Mouse (Mus musculus) frontal cortex, postnatal 14 days (tissue): ENCODE results near the gene Ctdspl.
A peak's percentile ranks its signal among the peaks of the same experiment; 100 is the strongest.

Experiments
- DNase-seq, 2 experiments: peaks; one replicate each; pipeline ENCODE4 v3.0.0; 2022; ENCODE audit warnings: low spot score in 2 of 2

The Ctdspl gene

DNA sequence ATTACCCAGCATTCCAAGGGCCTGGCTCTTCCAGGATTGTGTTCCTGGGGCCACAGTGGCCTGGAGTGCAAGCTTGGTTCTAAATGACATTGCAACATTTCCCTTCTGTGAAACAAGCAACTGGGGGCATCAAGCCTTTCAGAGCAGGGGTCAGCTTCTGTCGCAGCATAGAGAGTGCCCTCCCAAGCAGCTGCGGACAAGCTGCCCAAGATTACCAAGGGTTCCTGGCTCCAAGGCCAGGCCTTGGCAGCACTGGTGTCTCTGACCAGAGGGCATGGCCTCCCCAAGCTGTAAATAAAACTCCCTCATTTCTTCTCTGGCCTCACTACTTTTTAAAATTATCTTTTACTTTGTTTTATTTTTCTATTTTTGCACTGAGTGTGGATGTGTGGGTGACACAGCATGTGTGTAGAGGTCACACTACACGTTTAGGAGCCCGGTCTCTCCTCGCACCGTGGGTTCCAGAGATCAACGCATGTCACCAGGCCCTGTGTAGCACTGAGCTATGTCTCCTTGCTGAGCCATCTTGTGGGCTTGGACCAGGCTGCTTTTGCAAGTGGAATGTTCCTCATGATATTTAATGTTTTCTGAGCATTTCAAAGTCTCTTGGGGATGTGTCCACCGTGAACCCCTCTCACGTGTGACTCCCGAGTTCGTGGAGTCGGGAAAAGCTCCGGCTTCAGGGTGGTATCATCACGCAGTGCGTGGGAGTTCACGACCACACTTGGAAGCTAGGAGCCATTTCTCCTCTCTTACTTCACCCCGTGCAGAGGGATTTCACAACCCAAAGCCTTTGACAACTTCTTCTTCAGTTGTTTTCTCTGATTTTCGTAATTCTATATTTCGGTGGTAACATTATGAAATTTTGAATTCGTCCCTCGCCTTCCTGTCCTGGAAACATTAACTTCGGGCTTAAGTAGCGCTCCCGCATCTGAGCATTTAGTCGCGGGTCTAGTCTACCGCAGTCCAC is 102.3 kb downstream of the Ctdspl start:
- DNase-seq, result no peak

DNA sequence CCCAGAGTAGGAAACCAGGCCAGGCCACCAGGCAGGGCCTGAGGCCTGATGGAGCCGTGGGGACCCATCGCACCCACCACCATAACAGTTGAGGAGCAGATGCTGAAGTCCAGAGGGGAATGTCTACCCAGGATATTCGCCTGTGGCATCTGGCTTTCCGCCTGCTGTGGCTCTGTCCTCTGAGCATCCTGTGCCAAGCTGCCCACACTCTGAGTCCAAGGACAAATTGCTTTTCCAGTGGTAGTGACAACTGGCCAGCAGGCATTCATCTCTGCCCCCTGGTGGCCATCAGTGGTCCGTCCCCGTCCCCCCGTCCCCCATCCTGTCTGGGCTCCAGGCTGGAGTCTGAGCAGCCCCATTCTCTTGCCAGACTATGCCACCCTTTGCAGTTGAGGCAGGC is 103.3 kb downstream of the Ctdspl start:
- DNase-seq, result peak; percentile 36 to 38

DNA sequence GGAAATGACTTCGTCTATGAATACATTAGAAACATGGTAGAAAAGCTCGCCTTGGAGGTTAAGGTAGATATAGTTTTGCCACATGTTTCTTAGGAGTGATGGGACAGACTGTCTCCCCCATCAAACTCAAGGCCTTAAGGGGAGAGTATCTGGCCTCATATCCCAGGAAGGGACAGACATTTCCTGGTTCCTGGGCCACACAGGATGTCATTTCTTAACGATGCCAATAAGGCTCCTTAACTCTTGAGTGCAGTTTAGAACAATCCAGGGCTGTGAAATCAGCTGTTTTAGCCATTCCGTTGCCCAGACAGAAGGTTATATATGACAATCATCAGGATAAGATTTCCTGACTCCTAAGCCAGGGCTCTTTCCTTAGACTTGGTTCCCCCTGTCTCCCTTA is 104.8 kb downstream of the Ctdspl start:
- DNase-seq, result no peak

DNA sequence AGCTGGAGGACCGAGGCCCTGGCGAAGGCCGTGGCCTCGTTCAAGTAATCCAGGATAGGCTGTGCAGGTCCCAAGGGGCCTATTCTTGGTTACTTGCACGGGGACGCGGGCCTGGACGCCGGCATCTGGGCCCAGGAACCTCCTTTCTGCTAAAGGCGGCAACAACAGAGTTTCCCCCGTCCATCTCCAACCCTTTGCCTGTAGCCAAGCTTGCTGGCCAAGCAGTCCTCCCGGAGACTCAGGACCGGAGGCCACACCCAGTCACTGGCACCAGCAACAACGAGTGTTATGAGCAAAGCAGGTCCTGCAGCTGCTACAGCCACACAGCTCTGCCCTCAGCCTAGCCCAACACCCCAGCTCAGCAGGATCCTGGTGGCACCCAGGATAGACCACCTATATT is 105.5 kb downstream of the Ctdspl start:
- no peak for DNase-seq

DNA sequence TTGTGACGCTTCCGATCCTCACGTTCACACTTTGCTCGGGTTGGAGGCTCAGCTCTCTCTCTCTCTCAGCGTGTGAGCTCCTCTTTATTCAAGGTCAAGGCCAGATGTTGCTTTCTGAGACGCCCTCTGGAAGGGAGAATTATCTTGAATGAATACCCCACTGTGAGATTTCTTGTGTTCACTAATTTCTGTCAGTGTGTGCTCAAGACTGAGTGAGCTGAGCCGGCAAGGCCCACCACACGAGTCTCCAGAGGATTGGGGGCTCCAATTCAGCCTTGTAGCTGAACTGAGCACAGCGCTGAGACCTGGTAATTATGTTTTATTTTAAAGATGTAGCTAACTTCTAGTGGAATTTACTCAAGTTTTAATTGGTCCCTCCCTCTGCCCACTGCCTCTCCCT is 106.3 kb downstream of the Ctdspl start:
- DNase-seq, result no peak

DNA sequence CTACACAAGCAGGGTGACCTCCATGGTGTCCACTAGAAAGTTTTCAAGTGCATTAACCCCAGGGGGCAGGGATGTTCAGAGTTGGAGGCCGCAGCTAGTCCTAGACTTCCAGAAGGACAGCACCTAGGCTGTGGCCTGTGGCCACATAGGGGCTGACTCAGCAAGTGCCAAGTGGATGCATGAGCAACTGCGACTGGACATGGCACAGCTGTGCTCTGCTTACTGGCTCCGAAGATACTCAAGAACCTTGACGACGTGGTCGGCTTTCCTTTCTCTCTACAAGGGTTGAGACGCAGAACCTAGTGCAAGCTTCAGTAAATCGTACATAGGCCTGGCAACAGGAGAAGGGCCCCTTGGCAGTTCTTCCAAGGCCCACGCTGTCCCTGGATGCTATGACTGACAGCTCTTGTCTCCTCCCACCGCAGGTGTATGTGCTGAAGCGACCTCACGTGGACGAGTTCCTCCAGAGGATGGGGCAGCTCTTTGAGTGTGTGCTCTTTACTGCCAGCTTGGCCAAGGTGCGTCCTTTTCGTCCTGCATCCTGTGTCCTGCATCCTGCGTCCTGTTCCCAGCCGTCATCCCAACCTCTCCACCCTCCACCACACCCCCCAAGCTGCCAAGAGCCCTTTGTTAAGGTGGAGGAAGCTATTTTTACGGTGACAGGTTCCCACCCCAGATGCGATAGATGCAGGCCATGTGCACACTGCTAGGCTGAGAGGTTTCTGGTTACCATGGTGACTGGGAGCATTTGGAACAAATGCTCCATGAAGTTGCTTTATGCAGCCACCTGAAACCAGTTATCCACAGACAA is 107.1 kb downstream of the Ctdspl start:
- peak; percentile 29 to 36 for DNase-seq

DNA sequence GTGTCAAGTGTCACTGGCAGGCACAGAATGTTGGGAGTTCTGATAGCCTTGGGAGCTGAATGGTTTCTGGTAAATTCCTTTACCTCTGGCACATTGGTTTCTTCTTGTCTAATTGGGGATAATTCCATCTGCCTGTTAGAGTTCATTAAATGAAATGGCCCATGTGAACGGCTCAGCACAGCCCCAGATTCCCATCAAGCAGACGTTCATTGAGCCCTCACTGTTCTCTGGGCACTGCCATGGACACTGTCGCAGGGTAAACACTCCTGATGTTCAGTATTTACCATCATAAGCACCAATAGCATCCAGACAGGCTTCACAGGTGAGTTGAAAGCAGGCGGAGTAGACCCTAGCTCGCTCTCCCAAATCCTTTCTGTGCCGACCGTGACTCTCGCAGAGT is 107.8 kb downstream of the Ctdspl start:
- DNase-seq, result no peak

DNA sequence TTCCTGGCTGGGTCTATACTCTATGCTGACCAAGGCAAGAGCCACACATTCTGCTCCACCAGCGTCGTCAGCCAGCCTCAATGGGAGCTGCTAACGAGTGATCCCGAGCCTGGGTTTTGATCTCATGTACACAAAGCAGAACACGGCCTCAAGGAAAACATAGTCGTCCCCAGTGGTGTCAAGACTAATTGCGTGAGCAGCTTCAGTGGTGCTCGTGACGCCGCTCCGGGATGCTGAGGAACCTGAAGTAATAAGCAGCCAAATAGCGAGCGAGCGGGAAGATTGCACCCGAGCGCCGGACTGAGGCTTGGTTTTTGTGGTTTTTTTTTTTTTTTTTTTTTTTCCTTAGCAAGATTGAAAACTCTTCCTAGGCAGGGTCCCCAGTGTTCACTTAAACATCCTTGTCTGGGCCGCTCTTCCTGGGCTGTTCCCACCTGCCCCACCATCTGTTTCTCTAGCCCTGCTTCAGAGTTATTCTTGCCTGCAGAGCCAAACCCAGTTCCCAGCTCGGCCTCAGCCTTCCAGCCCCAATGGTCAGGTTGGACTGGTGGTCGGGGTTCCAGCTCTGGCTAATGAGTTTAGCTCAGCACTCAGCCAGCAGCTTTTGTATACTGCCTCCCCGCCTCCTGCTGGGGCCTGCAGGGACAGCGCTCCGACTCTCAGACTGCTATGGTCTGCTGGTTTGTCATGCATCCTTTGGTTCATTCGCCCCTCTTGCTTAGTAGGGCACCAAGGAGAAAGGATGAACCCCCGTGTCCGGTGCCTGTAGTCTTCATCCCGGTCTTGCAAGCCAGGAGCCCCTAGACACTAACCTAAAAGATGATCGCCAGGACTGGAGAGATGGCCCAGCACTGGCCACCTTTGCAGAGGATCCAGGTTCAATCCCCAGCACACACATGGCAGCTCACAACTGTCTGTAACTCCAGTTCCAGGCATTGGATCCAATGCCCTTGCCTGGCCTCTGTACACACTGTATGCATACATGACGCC is 108.7 kb downstream of the Ctdspl start:
- DNase-seq, result no peak

DNA sequence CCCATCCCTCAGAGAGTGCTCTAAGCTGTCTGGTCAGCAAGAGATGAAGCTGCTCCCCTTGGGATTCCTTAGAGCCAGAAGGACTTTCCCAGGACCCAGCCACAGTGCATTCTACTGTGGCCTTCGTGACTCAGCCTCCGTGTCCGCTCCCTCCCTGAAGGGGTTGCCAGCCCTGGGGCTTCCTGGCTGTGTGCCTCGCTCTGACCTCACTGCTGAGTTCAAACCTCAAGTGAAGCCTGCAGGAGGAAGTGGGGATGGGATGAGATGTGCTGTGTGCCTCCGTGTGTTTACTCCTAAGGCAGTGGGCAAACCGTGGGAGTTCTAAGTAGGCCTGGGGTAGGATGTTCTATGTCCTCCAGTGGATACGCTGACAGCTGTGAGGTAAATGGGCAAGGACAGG is 109.6 kb downstream of the Ctdspl start:
- DNase-seq, result no peak

DNA sequence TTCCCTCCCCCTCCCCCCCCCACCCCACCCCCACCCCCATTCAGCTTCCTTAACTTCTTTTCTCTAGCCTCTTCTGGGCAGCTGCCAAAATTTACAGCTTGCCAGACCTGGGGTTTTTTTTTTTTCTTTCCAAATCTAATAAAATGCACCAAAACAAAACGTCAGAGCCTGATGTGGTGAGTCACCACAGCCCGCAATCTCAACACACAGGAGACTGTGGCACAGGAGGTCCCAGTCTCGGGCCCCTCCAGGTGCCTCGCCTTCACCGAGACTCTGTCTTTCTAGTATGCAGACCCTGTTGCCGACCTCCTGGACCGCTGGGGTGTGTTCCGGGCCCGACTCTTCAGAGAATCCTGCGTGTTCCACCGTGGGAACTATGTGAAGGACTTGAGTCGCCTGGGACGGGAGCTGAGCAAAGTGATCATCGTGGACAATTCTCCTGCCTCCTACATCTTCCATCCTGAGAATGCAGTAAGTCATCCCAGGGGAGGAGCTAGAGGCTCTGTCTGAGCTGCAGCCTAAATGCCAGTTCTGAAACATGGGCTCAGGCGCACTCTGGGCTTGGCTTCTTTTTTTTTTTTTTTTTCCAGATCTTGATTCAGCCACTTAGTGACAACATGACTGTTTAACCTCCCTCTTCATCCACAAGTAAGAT is 111.0 kb downstream of the Ctdspl start:
- no peak for DNase-seq

DNA sequence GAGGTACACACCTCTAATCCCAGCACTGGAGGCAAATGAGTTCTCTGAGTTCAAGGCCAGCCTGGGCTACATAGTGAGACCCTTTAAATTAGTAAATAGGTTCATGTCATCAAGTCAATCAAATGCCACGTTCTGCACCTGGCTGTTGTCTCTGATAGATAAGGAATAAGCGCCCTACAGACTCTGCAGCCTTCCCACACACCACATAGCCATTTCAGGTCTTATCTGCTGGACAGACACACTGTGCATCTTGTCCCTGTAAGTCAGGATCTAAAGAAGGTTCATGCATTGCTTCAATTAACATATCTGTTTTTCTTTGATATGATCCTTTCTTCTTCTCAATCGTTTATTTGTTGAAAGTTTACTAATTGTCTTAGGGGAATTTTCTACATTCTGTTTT is 112.3 kb downstream of the Ctdspl start:
- no peak for DNase-seq

DNA sequence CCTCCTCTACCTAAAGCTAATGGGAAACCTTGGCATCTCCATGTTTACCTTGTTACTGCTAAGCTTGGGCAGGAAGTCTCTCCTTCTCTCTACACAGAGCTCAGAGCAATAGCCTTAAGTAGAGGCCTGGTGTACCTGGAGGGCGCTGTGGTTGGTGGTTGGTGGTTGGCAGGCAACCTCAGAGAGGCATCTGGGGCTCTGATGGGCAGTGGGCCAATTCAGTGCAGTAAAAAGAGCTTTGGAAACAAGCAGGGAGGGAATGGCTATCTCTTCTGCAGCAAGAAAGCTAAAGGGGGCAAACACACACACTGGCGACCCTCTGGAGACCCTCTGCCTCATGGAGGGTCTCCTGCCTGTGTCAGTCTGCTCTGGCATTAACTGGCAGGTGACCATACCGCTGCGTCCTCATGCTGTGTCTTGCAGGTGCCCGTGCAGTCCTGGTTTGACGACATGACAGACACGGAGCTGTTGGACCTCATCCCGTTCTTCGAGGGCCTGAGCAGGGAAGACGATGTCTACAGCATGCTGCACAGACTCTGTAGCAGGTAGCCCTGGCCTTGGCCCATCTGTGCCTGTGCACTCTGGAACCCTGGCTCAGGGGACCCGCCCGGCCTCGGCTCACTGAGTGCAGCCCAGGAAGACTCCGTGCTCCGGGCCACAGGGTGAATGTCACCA is 114.0 kb downstream of the Ctdspl start:
- no peak for DNase-seq

DNA sequence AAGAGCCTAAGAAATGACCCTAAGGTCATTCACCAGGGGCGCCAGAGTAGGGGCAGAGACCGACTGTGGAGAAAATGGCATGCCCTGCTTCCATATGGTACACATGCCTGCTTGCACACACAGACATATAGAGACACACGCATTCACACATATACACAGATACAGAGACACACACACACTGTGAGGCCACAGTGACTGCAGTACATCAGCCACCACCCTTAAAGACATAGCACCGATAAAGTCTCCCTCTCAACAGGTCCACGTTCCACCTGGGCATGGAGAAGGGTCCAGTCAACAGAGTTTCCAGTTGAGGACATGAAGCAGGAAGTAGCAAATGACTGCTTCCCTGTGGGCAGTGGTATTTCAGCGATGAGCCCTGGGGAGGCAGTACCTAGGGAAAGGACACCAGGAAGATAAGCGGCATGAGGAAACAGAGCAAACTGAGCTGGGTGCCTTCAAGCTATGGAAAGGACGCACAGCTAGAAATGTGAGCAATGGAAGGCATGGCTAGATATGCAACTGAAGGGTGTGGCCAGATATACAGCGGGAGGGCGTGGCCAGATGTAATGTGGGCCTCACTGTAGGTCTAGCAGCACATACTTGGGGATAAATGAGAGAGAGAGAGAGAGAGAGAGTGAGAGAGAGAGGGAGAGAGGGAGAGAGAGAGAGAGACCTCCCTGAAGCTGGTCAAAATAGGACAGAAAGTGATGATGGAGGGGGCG is 122.1 kb downstream of the Ctdspl start:
- no peak for DNase-seq

DNA sequence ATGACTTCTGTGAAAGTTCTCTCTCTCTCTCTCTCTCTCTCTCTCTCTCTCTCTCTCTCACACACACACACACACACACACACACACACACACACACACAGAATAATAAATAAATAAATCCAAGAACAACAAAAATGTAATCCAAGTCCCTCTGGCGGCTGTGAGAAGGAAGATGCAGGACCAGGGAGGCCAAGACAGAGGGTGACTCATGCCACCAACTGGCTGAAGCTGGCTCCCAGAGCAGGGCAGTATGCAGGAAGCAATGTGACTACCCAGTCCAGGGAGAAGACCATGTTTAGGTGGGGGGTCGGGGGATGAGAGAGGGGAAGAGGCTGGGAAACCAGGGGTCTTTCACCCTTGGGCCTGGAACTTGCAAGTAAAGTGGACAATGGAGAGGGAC is 124.9 kb downstream of the Ctdspl start:
- DNase-seq, result no peak

DNA sequence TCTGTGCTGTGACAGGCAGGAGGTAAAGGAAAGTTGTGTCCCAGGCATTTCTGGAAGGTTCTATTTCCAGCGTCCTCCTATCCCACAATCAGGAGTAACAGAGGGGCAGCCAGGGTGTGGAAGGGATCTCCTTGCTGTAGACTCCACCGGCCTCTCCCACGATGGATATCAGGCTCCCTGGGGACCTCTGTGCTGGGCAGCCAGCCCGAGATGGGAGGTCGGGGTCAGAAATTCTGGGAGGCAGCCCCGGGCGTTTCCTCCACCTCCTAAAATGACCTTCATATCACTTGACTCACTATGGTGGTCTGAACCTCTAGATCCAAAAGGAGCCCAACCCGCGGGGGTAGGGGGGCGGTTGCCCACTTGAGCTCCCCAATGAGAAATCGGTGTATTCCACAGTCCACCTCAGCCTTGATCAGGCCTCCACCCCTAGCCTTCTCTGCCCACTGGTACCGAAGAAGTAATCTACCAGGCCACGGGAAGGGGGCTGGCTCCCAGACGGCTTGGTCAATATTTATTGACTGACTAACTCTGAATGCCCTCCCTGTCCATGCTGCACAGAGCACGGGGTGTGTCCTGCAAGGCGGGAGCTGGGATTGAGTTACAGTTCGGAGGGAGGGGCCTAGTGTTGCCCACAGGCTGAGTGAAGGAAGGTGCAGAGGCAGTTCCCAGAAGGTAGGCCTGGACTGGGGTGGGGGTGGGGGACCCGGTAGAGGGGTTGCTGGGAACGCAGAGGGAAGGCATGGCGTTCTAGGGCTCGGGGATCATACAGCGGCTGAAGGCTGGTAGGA is 126.1 kb downstream of the Ctdspl start, which contains the start of gene Vill:
Vill (plus strand) TSS at position 625 of the 791 bp plus-strand sequence.
- no peak for DNase-seq

DNA sequence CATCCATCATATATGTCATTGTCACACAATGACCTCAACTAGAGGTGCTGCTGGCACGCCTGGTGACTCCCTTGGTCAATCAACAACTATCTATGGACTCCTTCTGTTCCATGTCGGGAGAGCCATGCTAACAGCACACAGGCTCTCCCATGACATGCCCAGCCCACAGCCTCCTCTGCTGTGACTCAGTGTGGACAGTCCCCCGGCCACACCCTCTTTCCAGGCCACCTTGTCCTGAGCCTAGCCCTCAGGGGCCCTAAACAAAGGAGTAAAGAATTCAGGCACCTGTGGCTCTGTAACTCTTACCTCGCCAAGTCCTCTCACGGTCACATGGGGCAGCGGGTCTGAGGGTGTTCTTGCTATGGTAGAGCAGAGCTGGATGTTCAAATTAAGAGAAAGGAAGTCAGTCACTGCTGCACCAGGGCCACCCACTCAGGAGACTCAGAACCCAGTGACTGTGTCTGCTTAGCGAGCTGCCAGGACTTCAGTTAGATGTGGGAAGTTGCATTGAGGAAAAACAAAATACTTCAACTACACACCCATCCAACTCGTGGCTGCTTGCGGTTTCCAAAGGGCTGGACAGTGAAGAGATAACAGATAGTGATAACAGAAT is 127.8 kb downstream of the Ctdspl start:
- DNase-seq, result no peak

DNA sequence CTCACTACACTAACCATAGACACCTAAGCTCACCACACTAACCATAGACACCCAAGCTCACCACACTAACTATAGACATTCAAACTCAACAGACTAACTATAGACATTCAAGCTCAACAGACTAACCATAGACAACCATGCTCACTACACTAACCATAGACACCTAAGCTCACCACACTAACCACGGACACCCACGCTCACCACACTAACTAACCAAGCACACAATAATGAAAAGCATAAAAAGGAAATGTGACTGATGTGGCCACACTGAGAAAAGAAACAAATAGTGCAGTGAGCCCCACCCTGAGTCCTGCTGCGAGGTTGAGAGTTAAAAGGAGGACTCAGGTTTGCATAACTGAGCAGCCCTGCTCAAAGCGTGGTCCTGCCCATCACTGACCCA is 129.1 kb downstream of the Ctdspl start:
- no peak for DNase-seq

DNA sequence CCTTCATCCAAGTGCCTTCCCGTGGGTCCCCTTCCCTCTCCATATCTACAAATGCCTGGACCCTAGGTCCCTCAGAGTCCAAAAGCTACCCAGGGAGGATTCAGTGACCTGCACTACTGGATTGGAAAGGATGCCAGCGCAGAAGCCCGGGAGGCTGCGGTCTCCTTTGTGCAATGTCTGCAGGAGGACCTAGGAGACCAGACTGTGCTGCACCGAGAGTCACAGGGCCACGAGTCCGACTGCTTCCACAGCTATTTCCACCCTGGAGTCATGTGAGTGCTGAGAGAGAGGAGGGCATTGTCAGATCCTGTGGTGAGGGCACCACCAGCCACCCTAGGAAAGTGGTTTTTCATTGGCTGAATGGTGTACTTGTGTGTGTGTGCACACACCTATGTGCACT is 132.0 kb downstream of the Ctdspl start:
- no peak for DNase-seq

DNA sequence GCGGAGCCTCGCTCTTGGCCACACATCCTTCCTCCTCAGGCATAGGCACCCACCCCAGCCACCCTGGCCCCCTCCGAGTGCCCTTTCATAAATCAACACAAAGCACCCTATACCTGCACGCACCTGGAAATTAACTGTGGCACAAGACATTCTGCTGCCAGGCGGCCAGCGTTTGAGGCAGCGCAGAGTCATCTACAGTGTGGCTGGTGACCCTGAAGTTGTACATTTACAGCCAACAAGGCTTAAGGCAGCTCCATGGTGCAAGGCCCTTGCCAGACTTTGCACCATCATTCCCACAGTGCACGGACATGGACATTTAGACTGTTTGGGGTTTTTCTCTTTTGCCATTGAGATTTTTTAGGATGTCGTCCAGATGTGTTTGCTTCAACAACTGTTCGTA is 134.4 kb downstream of the Ctdspl start:
- no peak for DNase-seq
